Mouse (Mus musculus) B cell, adult 2 months (primary cell): ENCODE results near the gene Gpr107.
A peak's percentile ranks its signal among the peaks of the same experiment; 100 is the strongest.

Experiments
- DNase-seq, 2 experiments: peaks; one replicate each; pipeline ENCODE4 v3.0.0; 2022

Gene Gpr107

DNA sequence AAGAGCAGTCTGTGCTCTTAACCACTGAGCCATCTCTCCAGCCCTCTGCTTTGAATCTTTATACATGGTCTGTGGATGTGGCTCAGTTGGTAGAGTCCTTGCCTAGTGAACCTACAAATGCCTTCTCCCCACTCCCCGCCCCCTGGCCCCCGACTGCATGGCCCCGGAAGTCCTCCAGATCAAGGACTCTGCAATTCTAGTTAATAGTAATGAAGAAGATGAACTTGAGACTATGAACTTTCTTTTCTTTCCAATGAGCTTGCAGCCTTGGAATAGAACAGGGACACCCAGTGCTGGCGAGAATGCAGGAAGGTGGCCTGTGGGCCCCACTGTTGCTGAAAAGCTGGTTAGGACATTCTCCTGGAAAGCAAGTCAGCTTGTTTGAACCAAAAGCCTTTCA, 100.1 kb downstream of the Gpr107 start:
- DNase-seq = no peak

DNA sequence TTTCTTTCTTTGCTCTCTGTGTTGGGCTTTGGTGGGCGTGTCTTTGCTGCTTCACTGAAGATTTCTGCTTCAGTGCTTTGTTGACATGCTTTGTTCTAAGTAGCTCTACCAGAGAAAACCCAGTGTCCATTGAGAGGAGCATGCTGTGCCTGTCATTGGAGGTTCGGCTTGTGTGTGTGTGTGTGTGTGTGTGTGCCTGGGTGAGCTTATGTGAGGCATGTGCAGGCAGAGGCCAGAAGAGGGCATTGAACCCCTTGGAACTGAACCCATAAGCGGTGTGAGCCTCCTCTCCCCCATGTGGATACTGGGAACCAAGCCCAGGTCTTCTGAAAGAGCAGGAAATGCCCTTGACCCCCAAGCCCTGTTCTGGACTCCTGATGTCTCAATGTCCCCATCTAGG, 101.3 kb downstream of the Gpr107 start:
- no peak for DNase-seq

DNA sequence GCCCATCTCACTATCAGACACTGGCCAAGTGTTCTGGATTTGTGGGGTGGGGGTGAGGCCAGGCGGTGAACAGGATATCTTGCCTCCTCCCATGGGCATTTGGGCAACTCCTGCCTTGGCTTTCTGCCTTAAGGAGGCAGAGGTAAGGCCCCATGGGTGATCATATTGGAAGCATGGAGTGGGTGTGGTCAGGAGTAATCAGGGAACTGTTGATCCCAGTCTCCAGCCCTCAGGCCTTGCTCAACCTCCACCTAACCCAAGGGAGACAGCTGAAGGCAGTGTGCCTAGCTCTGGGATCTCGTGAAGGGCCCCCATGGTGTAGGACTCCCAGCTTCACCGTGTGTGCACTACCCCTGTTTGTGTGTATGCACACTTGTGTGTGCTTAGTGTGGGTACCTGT, 102.7 kb downstream of the Gpr107 start:
- DNase-seq = no peak

- peak; percentile 87 to 90 for DNase-seq
Measured at GRCm38 (mm10) chr2:31255952-31256938, 104.1 kb downstream of the Gpr107 start.

GRCm38 (mm10) chr2:31257096-31257495, 105.0 kb downstream of the Gpr107 start:
- no peak for DNase-seq

- peak; percentile 71 to 75 for DNase-seq
Measured at GRCm38 (mm10) chr2:31258609-31259366, 106.7 kb downstream of the Gpr107 start.

GRCm38 (mm10) chr2:31259367-31259920, 107.3 kb downstream of the Gpr107 start:
- no peak for DNase-seq

- DNase-seq = no peak
Measured at GRCm38 (mm10) chr2:31260549-31260948, 108.4 kb downstream of the Gpr107 start.

DNA sequence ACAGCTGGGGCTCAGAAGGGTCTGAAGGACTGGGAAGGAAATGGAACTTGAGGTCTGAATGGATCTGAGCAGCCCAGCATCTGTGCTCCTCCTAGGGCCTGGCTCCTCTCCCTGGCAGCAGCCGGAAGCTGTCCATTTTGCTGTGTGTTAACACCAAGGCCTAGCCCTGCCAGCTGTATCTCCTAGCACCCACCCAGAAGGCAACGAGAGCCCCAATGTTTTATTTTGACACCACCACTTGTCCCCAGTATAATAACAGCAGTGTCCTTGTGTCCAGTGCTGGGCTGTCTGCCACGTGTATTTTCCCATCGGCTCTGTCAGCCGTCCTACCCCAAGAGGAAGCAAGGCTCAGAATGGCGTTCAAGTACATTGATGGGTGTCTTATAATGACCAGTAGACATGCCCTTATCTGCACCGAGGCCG, 110.9 kb downstream of the Gpr107 start:
- DNase-seq = no peak

- DNase-seq = no peak
Measured at GRCm38 (mm10) chr2:31263746-31264378, 111.7 kb downstream of the Gpr107 start.

DNA sequence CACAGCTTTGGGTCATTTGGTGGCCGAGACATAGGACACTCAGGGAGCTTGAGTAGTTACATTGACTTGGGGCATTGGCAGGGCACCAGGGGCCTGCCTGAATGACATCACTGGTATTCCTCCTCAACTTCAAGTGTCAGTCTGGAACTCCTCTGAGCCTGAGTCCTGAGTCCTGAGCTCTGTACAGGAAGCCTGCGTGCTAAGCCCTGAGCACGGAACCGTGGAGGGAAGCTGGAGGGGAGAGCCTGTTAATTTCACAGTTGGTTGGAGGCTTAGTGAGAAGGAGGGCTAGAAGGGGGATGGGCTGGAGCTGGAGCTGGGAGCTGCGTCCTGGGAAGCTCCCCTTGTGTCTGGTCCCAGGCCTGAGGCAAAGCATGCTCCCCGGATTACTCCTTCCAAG, 115.3 kb downstream of the Gpr107 start:
- DNase-seq = no peak
